Mouse (Mus musculus): ENCODE data around the gene C1s1. TPM values are rescaled to one million over a fixed set of nuclear protein-coding genes. Genes with fewer than 3 reads are reported as not detected.
"Not testable (repeated sequence)": the region's sequence is repeated elsewhere in the genome, so short reads cannot be mapped to it uniquely, and the experiment has no call there.

The C1s1 gene
- total RNA-seq (2021): 10 to 100 TPM; 45.4 to 72.3 TPM
- 10.1 and 14.8 TPM in 2 replicates for polyA plus RNA-seq (2012; rRNA removed)
- long read RNA-seq, transcript C1s1-203 (12 exons, 2,946 nt): minor isoform, 6 of 36 reads
- long read RNA-seq, transcript C1s1-204 (12 exons, 2,906 nt): major isoform, 17 of 36 reads
- long read RNA-seq, partial matches to known transcripts: 6 of 36 reads
- long read RNA-seq, other reads (novel, unspliced or antisense): 7 of 36 reads

DNA sequence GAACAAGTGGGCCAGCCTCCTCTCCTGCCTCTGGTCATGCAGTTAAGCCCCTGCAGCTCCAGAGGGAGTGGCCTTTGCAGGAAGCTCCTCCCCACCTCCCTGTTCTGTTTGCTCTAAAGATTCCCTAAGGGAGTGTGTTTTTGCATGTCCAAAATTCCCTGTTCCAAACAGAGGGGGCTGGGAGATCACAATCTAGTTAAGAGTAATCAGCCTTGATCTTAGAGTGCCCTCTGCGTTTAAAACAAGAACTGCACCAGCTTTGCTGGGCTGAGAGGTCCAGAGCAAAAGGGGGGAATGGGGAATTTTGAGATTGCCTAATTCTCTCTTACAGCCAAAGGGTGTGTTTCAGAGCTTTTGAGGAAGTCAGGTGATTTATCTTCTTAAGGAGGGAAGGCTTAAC is at the start of gene C1s1:
TSS of gene C1s1 (minus strand) at position 76 of the 400 bp plus-strand sequence.
- peak; percentile 60 for DNase-seq

DNA sequence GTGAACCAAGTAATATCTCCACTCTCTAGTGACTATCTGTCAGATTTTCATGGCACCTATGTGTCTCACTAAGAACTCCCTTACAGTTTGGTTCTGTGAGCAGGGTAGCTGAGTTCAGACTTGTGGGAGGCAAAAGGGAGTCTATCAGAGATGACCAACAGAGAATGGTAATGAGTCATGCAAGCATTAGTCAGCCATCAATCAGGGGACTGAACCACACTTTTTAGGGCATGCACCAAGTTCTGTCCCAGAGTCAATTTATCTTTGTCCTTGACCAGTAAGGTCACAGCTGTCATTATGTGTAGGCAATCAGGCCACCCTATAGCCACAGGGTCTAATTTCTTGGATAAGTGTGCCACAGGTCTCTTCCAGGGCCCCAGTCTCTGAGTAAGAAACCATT is 46.6 kb upstream of the C1s1 start:
- DNase-seq: peak; percentile 79

DNA sequence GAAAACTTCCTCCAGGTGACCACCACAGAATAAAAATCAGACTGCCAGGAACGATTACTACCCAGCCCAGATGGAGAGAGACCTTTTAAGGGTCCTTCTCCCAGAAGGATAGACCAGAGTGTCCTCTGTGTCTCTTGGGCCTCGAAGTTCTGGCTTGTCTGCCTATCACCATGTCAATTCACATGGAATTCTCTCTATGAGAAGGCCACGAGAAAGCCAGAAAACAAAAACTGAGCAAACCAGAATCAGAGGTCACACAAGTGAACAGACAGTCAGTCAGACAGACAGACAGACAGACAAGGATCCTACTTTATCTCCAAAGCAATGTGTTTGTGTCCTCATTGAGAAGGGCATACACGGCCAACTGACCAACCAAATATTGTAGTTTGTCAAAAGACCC is 44.1 kb upstream of the C1s1 start:
- DNase-seq: no peak

DNA sequence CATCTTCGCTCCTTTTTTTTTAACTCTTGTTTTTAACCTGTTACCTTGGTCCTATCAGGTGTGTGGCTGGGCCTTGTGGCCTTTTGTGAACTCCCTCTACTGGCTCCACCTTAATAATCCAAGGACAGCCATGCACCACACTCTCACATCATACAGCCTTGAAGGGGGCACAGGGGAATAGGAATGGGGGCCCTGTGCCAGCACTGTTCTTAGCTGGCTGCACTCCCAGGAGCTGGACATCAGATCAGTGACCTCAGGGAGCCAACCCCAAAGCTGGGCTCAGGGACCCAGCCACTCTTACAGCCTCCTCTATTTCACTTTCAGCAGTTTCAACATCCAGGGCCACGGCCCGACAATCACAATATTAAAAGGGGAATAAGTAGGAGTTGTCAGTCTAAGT is 43.6 kb upstream of the C1s1 start:
- DNase-seq: peak; percentile 94

DNA sequence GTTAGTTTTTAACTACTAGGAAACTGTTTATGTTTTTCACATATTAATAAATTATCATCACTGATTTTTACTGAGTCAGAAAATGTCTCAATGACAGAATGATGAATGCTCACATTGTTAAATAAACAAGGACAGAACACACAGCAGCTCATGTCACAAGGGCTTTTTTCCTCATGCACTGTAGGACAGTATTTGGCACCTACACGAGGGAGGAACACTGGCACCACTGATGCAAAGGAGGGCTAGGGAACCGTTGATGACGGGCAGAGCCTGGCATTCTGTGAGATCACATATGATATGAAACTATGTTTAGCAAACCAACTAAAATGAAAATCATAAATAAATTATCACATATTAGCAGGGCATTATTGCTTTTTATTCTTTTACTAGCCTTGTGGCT is 42.8 kb upstream of the C1s1 start:
- DNase-seq: peak; percentile 57

DNA sequence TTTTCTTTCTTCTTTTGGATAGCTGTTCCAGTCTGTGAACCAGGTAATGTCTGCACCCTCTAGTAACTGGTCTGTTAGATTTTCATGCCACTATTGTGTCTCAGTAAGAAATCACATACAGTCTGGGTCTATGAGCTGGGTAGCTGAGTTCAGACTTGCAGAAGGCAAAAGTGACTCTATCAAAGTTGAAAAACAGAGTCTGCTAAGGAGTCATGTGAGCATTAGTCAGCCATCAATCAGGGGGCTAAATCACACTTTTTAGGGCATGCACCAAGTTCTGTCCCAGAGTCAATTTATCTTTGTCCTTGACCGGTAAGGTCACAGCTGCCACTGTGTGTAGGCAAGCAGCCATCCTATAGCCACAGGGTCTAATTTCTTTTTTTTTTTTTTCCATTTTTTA is 40.1 kb upstream of the C1s1 start:
- DNase-seq: peak; percentile 72

DNA sequence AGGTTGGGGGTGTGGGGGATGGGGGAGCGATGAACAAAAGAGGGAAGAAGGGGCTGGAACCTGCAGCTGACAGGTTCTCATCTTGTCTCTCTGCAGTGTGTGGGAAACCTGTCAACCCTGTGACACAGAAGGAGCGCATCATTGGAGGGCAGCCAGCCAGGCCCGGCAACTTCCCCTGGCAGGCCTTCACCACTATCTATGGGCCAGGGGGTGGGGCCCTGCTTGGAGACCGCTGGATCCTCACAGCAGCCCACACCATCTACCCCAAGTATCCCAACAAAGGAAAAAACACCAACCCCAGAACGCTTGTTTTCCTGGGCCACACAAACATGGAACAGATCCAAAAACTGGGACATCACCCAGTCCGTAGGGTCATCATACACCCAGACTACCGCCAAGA is 38.0 kb upstream of the C1s1 start:
- DNase-seq: peak; percentile 83

DNA sequence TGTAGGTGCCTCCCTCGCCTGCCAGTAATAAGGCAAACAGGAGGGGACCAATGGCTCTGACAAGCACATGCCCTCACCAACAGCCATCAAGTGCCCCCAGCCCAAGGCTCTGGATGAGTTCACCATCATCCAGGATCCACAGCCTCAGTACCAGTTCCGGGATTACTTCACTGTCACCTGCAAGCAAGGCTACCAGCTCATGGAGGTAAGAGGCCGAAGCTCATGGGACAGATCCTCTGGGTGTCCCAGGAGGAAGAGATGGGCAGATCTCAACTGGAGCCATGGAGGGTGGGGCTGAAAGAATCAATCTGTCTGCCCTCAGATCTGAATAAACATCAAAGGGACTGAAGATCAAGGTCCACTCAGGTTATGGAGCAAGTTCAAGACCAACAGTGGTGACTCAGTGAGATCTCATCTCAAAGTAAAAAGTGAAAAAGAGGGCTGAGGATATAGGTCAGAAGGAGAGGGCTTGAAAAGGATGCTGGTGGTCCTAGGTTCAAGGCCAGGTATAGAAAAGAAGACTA is 33.1 kb upstream of the C1s1 start:
- DNase-seq: not testable (repeated sequence)

DNA sequence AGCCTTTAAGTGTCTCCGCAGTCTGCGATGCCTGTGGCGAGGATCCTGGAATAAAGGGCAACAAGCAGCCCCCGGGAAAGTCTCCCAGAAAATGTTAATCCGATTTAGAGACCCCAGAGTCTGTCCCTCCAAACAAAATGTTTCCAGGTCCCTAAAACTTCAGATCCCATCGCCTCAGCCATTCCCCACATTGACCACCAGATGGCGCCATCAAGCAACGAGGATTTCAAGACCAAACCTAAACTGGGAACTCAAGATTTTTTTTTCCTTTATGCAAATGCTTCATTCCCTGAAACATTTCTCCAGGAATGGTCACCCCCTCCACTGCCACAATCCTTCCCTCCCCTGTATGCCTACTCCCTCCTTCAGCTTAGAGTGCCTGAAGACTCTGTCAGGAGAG is 27.9 kb upstream of the C1s1 start, which contains the start of gene C1rb:
TSS of gene C1rb (plus strand) at position 269 of the 400 bp plus-strand sequence.
- DNase-seq: peak; percentile 71

DNA sequence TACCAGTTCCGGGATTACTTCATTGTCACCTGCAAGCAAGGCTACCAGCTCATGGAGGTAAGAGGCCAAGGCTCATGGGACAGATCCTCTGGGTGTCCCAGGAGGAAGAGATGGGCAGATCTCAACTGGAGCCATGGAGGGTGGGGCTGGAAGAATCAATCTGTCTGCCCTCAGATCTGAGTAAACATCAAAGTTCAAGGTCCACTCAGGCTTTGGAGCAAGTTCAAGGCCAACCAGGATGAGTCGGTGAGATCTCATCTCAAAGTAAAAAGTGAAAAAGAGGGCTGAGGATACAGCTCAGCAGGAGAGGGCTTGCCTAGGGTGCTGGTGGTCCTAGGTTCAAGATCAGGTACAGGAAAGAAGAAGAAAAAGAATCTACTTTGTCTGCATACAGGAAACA is 19.5 kb upstream of the C1s1 start:
- DNase-seq: peak; percentile 64

DNA sequence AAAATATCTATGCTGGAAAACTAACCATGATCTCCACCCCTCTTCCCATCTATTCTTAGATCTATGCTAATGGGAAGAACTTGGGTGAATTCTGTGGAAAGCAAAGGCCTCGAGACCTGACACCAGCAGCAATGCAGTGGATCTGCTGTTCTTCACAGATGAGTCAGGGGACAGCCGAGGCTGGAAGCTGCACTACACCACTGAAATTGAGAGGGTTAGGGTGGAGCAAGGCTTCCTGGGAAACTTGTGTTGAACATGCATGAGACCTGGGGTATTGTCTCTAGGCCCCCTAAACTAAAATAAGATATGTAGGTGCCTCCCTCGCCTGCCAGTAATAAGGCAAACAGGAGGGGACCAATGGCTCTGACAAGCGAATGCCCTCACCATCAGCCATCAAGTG is 19.0 kb upstream of the C1s1 start:
- not testable (repeated sequence) for DNase-seq

DNA sequence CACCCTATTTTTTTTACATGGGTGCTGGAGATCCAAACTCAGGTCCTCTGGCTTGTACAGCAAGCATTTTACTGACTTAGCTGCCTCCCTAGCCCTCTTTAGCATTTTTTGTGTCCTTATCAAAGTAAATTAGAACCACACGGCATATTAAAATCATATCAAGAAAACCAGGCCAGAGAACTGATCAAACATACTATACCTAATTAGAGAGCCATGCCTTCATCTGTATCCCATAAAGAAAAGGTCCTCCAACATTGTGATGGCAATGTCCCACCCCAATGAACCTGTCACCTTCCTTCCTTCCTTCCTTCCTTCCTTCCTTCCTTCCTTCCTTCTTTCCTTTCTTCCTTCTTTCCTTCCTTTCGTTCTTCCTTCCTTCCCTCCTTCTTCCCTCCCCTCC is 13.8 kb upstream of the C1s1 start:
- not testable (repeated sequence) for DNase-seq

DNA sequence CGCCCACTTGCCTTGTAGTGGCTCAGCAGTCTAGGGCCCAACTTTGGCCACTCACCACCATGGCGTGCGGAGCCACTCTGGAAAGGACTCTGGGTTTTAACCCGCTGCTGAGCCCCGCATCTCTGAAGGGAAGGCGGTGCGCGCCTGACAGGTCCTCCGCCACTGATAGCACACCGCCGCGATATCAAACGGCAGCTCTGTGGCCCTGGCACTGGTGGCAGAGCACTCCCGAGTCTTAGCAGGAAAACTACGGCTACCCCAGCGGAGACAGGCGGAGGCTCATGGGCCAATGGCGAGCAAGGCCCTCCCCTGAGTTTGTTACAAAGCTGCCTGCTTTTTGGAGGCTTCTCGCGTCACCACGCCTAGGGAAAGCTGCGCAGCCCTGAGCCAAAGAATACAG is 10.6 kb upstream of the C1s1 start:
- no peak for DNase-seq

DNA sequence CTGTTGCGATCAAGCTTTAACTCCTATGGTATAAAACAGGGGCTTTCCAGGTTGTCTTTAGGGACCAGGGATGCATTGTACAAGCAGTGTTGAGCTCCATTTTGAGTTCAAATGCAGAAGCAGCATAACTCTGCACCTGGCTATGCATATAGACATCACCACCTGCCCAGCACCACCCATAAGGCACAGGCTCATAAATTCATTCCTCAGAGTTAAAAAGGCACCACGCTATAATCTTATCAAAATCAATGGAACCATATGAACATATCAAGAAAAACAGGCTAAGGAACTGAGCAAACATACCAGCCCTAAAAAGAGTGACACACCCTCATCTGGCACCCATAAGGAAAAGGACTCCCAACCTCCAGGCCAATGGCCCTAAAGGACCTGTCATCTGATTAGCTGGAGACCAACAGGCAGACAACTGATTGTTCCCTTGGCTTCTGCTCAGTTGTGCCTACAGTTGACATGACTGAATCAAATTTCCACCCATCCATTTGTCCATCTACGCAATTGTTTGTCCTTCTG is 6.9 kb upstream of the C1s1 start:
- DNase-seq: no peak

DNA sequence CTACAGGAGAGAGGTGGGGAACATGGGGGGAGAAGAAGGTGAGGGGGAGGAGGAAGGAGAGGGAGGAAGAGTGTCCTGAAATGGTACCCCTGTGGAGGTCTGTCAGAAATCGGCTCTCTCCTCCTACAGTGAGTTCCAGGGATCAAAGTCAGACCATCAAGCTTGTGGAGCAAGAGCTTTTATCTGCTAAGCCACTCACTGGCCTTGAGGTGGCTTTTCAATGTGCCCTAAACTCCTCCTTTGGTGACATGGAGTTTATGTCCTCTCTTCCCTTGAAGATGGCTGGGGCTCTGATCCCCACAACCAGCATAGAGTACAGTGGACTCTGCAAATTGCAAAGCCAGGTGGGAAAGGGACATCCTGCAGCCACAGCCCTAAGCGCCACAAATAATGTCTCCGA is 5.8 kb upstream of the C1s1 start:
- DNase-seq: not testable (repeated sequence)

DNA sequence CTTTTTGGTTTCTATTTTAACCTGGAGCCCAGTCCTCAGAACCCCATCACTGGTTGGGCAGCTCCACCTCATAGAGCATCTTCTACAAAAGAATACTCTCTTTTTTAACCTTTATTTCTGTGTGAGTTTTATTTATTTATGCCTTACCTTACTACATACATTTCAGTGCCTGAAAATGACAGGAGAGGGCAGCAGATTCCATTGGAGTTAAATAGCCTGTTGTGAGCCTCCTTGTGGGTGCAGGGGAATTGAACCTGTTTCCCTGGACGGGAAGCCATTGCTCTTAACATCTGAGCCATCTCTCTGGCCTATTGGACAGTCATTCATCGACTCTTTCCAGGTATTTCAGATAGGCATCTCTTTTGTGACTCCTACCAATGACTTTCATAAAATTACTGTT is 3.3 kb upstream of the C1s1 start:
- DNase-seq: no peak

DNA sequence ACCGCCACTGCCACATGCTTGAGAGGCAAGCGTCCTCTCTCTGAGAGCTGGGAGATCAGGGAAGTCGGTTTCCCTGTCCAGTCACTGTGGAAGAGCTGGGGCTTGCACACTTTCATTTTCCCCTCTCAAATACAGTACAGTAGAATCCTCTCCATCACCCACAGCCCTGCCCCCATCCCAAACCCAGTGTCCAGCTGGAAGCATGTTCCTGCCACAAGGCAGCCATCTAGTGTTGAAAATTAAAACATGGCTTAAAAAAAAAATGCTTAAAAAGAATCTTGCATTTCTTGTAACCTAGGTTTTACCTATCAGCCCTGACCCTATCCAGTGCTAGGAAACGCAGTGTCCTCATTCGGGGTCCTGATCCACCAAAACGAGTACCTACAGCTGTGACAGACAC is 2.3 kb upstream of the C1s1 start:
- peak; percentile 24 for DNase-seq

DNA sequence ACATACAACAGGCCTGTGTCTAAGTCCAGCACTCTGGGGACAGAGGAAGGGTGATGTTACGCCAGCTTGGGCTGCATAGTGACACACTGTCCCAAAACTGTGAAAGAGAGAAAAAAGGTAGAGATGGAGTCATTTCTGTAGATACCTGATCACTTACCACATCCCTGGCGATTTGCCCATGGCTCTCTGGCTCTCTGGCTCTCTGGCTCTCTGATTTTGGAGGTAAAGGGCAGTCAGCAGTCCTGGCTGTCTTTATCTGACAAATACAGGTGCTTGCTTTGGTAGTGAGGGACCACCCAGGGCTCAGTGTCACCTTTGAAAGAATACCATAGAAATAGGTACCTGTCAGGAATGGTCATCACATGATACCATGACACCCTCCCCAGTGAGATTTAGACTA is 983 bp downstream of the C1s1 start:
- not testable (repeated sequence) for DNase-seq

DNA sequence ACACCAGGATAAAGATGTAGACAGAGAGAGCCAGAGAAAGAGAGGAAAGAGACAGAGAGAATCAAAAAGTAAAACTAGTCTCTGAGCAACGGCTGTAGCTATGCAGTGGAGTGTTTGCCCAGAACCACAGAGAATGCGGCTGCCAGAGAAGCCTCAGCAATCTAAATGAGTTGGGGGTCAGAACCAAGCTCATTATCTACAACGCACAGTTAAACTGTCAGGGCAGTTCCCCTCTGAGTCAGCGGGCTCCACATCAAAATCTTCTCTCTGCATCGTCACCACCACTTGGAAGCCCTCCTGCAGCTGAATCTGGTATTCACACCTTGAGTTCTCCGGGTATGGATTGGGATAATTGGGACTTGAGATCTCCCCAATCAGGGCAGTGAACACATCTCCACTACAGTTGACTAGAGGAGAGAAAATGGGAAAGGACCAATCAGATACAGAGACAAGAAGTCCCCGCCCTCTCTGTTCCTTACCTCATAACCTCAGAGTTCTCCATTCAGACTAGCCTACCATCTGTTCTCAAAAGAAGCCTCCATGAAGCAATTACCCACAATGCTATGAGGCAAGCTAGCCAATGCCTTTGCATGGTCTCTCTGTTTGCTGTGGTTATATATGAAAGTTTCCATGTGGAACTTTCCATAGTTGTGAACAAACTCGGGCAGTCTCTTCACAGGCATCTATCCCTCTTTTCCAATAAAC is 5.9 kb downstream of the C1s1 start:
- not testable (repeated sequence) for DNase-seq

DNA sequence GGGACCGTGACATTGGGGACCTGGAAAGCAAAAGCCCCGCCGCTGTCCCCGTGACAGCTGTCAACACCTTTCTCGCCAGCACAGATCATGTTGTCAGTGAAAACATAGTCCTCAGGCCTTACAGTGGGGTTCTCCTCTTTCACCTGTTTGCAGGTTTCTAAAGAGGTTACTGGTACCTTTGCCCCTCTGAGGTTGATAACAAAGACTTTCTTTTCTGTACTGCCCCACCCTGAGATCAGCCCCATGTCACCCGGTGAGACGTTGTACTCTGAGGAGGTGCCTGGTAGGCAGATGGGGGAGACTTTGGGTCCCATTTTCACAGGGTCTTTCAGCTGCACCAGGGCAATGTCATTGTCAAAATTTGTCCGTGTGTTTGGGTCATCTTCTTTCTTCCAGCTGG is 11.1 kb downstream of the C1s1 start:
- DNase-seq: no peak

DNA sequence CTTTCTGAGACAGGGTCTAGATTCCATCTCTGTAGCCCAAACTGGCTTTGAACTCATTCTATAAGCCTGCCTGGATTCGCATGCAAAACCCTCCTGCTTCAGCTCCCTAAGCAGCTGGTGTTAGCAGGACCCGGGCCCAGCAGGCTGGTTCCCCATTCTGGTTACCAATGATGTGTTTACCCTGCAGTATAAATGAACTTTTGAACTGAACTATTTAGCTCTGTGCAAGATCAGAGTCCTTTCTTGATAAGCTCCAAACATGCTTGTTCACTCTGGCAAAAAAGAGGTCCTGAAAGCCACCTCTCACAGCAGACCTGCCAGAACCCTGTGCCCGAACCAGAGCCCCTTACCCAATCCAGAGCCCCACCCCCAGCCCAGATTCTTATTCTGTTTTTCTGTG is 14.3 kb downstream of the C1s1 start:
- DNase-seq: no peak

DNA sequence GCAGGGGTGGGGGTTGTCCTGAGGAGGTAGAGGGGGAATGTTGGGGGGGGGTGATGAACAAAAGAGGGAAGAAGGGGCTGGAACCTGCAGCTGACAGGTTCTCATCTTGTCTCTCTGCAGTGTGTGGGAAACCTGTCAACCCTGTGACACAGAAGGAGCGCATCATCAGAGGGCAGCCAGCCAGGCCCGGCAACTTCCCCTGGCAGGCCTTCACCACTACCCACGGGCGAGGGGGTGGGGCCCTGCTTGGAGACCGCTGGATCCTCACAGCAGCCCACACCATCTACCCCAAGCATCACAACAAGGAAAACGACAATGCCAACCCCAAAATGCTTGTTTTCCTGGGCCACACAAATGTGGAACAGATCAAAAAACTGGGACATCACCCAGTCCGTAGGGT is 20.1 kb downstream of the C1s1 start:
- peak; percentile 61 for DNase-seq

DNA sequence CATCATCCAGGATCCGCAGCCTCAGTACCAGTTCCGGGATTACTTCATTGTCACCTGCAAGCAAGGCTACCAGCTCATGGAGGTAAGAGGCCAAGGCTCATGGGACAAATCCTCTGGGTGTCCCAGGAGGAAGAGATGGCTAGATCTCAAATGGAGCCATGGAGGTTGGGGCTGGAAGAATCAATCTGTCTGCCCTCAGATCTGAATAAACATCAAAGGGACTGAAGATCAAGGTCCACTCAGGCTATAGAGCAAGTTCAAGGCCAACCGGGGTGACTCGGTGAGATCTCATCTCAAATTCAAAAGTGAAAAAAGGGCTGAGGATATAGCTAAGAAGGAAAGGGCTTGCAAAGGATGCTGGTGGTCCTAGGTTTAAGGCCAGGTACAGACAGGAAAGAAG is 24.4 kb downstream of the C1s1 start:
- not testable (repeated sequence) for DNase-seq

Data from adrenal gland, adult 2 months (tissue).